Mouse (Mus musculus): ENCODE results near the gene Mpz. TPM values are rescaled to one million over a fixed set of nuclear protein-coding genes. Genes with fewer than 3 reads are reported as not detected.

The Mpz gene
- not detected in 2 replicates for polyA plus RNA-seq (2015; fragmentation: Nextera tagmentation; extraction: Ambion mirVana)

- Histone ChIP-seq H3K4me3 (replicated peaks) (peak within 1 kb of the TSS; percentile 88), H3K27ac (replicated peaks) (peak within 1 kb of the TSS; percentile 78), H3K36me3 (replicated peaks) (peaks cover 9% of the 10 kb centered on the region), H3K9ac (peak within 1 kb of the TSS; percentile 89), H3K27me3 (peaks cover 10% of the 10 kb centered on the region), H3K9me3 (replicated peaks) (no peaks in the 10 kb centered on the region), H3K4me1 (replicated peaks) (peaks cover 40% of the 10 kb centered on the region), H3K4me2 (peak within 1 kb of the TSS; percentile 90)
- ATAC-seq (ENCODE audit: insufficient read depth): peak; percentile 94
- WGBS (ENCODE audit: insufficient replicate concordance): under 1% methylated on average over 34 of the region's 34 CpGs
These were observed at the start of gene Mpz, which contains the start of gene Sdhc for GRCm38 (mm10) chr1:171149974-171150760. Mpz (plus strand) TSS chr1:171150711. Sdhc (minus strand) TSS chr1:171150603.

- Histone ChIP-seq H3K27me3 (no peaks in the 10 kb centered on the region), H3K4me1 (replicated peaks) (peaks cover 61% of the 10 kb centered on the region), H3K9me3 (replicated peaks) (no peaks in the 10 kb centered on the region), H3K36me3 (replicated peaks) (no peaks in the 10 kb centered on the region), H3K9ac (no peak overlapping the region), H3K4me3 (replicated peaks) (0 out of 2 replicates have a peak overlapping the region, but pooled peaks have one; percentile 5), H3K27ac (replicated peaks) (no peak overlapping the region), H3K4me2 (peak overlapping the region; percentile 94)
- WGBS (ENCODE audit: insufficient replicate concordance): 32% methylated on average over 2 of the region's 2 CpGs
- ATAC-seq (ENCODE audit: insufficient read depth): no peak
These were observed 49.5 kb upstream of the Mpz start for GRCm38 (mm10) chr1:171101033-171101432.

GRCm38 (mm10) chr1:171101733-171102546, 48.6 kb upstream of the Mpz start:
- peaks cover 52% of the 10 kb centered on the region for H3K4me1 ChIP-seq (replicated peaks)
- H3K4me3 ChIP-seq (replicated peaks): peak overlapping the region; percentile 73
- WGBS (ENCODE audit: insufficient replicate concordance): under 1% methylated on average over 40 of the region's 40 CpGs
- H3K4me2 ChIP-seq: peak overlapping the region; percentile 94
- no peaks in the 10 kb centered on the region for H3K27me3 ChIP-seq
- no peaks in the 10 kb centered on the region for H3K9me3 ChIP-seq (replicated peaks)
- no peaks in the 10 kb centered on the region for H3K36me3 ChIP-seq (replicated peaks)
- peak overlapping the region; percentile 67 for H3K9ac ChIP-seq
- peak overlapping the region; percentile 76 for H3K27ac ChIP-seq (replicated peaks)
- peak; percentile 77 for ATAC-seq (ENCODE audit: insufficient read depth)

GRCm38 (mm10) chr1:171102547-171103177, 47.8 kb upstream of the Mpz start:
- H3K36me3 ChIP-seq (replicated peaks): no peaks in the 10 kb centered on the region
- peak overlapping the region; percentile 94 for H3K4me2 ChIP-seq
- peak overlapping the region; percentile 73 for H3K4me3 ChIP-seq (replicated peaks)
- H3K27me3 ChIP-seq: no peaks in the 10 kb centered on the region
- peak; percentile 80 for ATAC-seq (ENCODE audit: insufficient read depth)
- no peaks in the 10 kb centered on the region for H3K9me3 ChIP-seq (replicated peaks)
- under 1% methylated on average over 35 of the region's 35 CpGs for WGBS (ENCODE audit: insufficient replicate concordance)
- peak overlapping the region; percentile 76 for H3K27ac ChIP-seq (replicated peaks)
- peaks cover 45% of the 10 kb centered on the region for H3K4me1 ChIP-seq (replicated peaks)
- peak overlapping the region; percentile 67 for H3K9ac ChIP-seq

DNA sequence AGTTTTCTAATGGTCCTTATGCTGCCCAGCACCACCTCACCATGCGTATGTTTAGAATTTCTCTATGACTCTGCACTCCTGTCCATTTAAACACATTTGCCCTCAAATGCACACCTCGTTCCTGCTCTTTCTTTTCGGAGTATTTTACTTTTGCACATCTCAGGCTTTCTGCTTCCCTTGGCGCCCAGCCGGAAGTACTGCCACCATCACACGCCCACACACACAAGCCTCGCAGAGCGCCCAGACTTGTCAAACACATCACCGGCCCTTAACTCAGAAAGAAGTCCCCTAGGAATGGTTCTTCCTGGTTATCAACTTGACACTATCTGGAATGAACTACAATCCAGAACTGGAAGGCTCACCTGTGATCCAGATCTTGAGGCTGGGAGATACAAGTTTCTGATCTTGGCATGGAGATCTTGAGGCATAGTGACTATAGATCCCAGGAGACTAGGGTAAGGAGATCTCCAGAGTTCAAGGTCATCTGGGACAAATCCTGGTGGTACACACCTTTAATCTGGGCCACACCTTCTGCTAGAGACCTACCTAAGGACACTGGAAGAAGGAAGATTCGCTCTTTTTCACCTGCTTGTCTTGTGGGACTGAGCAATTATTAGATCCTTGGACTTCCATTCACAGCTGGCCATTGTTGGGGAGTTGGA, 47.2 kb upstream of the Mpz start:
- peak overlapping the region; percentile 73 for H3K4me3 ChIP-seq (replicated peaks)
- no peaks in the 10 kb centered on the region for H3K9me3 ChIP-seq (replicated peaks)
- H3K27ac ChIP-seq (replicated peaks): peak overlapping the region; percentile 9
- H3K4me2 ChIP-seq: peak overlapping the region; percentile 94
- peak; percentile 9 for ATAC-seq (ENCODE audit: insufficient read depth)
- H3K36me3 ChIP-seq (replicated peaks): no peaks in the 10 kb centered on the region
- H3K9ac ChIP-seq: no peak overlapping the region; the same call in 1 of the 2 replicates
- H3K4me1 ChIP-seq (replicated peaks): peaks cover 39% of the 10 kb centered on the region
- WGBS (ENCODE audit: insufficient replicate concordance): 8% methylated on average over 10 of the region's 10 CpGs
- H3K27me3 ChIP-seq: no peaks in the 10 kb centered on the region

DNA sequence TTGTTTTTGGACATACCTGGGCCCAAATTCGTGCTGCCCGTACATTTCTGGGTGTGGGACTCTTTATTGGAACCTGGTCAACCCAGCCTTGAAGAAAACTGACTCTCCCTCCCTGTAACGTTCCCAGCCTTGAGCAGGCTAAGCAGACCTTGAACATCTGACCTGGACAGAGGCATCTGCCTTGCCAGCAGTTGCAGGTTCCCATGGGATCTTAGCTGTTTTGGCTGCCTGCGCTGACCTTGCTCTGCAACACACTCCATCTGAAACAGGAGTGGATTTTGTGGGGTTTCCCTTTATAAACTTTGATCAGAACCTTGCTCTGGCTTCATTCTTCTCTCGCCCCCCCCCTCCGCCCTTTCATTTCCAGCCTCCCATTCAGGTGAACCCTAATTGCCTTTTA, 45.3 kb upstream of the Mpz start:
- Histone ChIP-seq H3K4me2 (no peak overlapping the region), H3K36me3 (replicated peaks) (no peaks in the 10 kb centered on the region), H3K4me3 (replicated peaks) (no peak overlapping the region), H3K9ac (no peak overlapping the region), H3K9me3 (replicated peaks) (no peaks in the 10 kb centered on the region), H3K27me3 (no peaks in the 10 kb centered on the region), H3K27ac (replicated peaks) (no peak overlapping the region), H3K4me1 (replicated peaks) (peaks cover 40% of the 10 kb centered on the region)
- ATAC-seq (ENCODE audit: insufficient read depth): no peak
- WGBS (ENCODE audit: insufficient replicate concordance): 71% methylated on average over 6 of the region's 6 CpGs

DNA sequence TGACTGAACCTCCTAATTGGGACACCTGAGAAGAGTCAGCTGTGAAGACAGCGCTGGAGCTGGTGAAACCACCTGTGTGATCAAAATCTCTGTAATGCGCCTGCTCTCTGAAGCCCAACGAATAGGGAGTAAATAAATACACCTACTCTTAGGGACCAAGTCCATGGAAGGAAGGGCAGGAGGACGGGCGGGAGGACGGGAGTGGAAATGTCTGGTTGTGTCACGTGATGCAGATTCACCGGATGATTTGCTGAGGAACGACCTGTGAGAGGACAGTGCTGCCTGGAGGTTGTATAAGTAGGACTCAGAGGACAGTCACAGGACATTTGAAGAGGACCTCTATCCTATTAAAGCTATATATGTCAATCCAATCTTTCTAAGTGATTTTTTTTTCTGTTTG, 40.9 kb upstream of the Mpz start:
- Histone ChIP-seq H3K4me3 (replicated peaks) (no peak overlapping the region), H3K9ac (no peak overlapping the region), H3K27me3 (no peaks in the 10 kb centered on the region), H3K9me3 (replicated peaks) (no peaks in the 10 kb centered on the region), H3K27ac (replicated peaks) (no peak overlapping the region), H3K4me2 (no peak overlapping the region), H3K36me3 (replicated peaks) (no peaks in the 10 kb centered on the region), H3K4me1 (replicated peaks) (peaks cover 46% of the 10 kb centered on the region)
- ATAC-seq (ENCODE audit: insufficient read depth): no peak; the same call in 1 of the 2 replicates
- WGBS (ENCODE audit: insufficient replicate concordance): 43% methylated on average over 9 of the region's 9 CpGs

- 0 out of 2 replicates have a peak overlapping the region, but pooled peaks have one; percentile 14 for H3K27ac ChIP-seq (replicated peaks)
- no peaks in the 10 kb centered on the region for H3K9me3 ChIP-seq (replicated peaks)
- no peaks in the 10 kb centered on the region for H3K36me3 ChIP-seq (replicated peaks)
- no peaks in the 10 kb centered on the region for H3K27me3 ChIP-seq
- peak overlapping the region; percentile 69 for H3K4me3 ChIP-seq (replicated peaks)
- H3K4me2 ChIP-seq: peak overlapping the region; percentile 85
- ATAC-seq (ENCODE audit: insufficient read depth): no peak
- H3K9ac ChIP-seq: peak overlapping the region; percentile 58; the same call in 1 of the 2 replicates
- WGBS (ENCODE audit: insufficient replicate concordance): 24% methylated on average over 15 of the region's 15 CpGs
- H3K4me1 ChIP-seq (replicated peaks): peaks cover 55% of the 10 kb centered on the region
These were observed 39.9 kb upstream of the Mpz start for GRCm38 (mm10) chr1:171110659-171111019.

GRCm38 (mm10) chr1:171111020-171111780, 39.3 kb upstream of the Mpz start:
- peak overlapping the region; percentile 61 for H3K9ac ChIP-seq
- H3K36me3 ChIP-seq (replicated peaks): no peaks in the 10 kb centered on the region
- under 1% methylated on average over 38 of the region's 38 CpGs for WGBS (ENCODE audit: insufficient replicate concordance)
- peak overlapping the region; percentile 69 for H3K4me3 ChIP-seq (replicated peaks)
- peak overlapping the region; percentile 85 for H3K4me2 ChIP-seq
- peak; percentile 85 for ATAC-seq (ENCODE audit: insufficient read depth)
- no peaks in the 10 kb centered on the region for H3K27me3 ChIP-seq
- H3K4me1 ChIP-seq (replicated peaks): peaks cover 61% of the 10 kb centered on the region
- H3K9me3 ChIP-seq (replicated peaks): no peaks in the 10 kb centered on the region
- peak overlapping the region; percentile 88 for H3K27ac ChIP-seq (replicated peaks)

Data from liver, embryonic 15.5 days (tissue).